Mouse (Mus musculus) heart, embryonic 12.5 days (tissue): ENCODE results near the gene Poc1b. TPM values are rescaled to one million over a fixed set of nuclear protein-coding genes. Genes with fewer than 3 reads are reported as not detected.
A peak's percentile ranks its signal among the peaks of the same experiment; 100 is the strongest.

Experiments used
- ATAC-seq: fragments of 200-750 bp; cut with Nextera tagmentation; 2 replicates; pipeline ENCODE4 v1.8.0; 2017; ENCODE audit warnings: moderate TSS enrichment, moderate library complexity; ENCODE audit not compliant: insufficient number of reproducible peaks, low FRiP score
- H3K27ac ChIP-seq: fragments of 300-500 bp; sonication (generic); 2 replicates; pipeline ENCODE4 v1.5.1; 2016; ENCODE audit warnings: mild to moderate bottlenecking, moderate library complexity; ENCODE audit not compliant: poor library complexity, severe bottlenecking
- H3K27me3 ChIP-seq: fragments of 300-500 bp; sonication (generic); replicated peaks from 2 replicates; pipeline ENCODE4 v1.6.1; 2016; ENCODE audit warnings: mild to moderate bottlenecking, moderate library complexity
- H3K36me3 ChIP-seq: fragments of 300-500 bp; sonication (generic); 2 replicates; pipeline ENCODE4 v1.6.1; 2016; ENCODE audit warnings: mild to moderate bottlenecking, moderate library complexity
- H3K4me1 ChIP-seq: fragments of 300-500 bp; sonication (generic); replicated peaks from 2 replicates; pipeline ENCODE4 v1.6.1; 2016; ENCODE audit warnings: mild to moderate bottlenecking
- H3K4me2 ChIP-seq: fragments of 300-500 bp; sonication (generic); 2 replicates; pipeline ENCODE4 v1.6.1; 2016; ENCODE audit warnings: mild to moderate bottlenecking, moderate library complexity
- H3K4me3 ChIP-seq: fragments of 300-500 bp; sonication (generic); 2 replicates; pipeline ENCODE4 v1.5.1; 2016; ENCODE audit warnings: mild to moderate bottlenecking
- H3K9ac ChIP-seq: fragments of 300-500 bp; sonication (generic); 2 replicates; pipeline ENCODE4 v1.6.1; 2016; ENCODE audit warnings: mild to moderate bottlenecking, moderate library complexity
- H3K9me3 ChIP-seq: fragments of 300-500 bp; sonication (generic); replicated peaks from 2 replicates; pipeline ENCODE4 v1.6.1; 2016; ENCODE audit warnings: mild to moderate bottlenecking, moderate library complexity
- WGBS: fragments of 180-500 bp; shearing (Covaris S2); methylation state at CpG from one replicate; pipeline ENCODE4 v1.1.7; 2016; 5-methylcytosine and 5-hydroxymethylcytosine counted together
- polyA plus RNA-seq: library from polyadenylated mRNA; unstranded; fragments of >200 nt; fragmentation: Nextera tagmentation; extraction: Ambion mirVana; gene quantifications from 2 replicates; pipeline ENCODE4 v1.2.1, GENCODE M21; 2016

The Poc1b gene
- polyA plus RNA-seq, 1 experiment from 2014 or later: 11.2 TPM

- Histone ChIP-seq H3K4me2 (no peak overlapping the region), H3K9ac (no peak overlapping the region), H3K9me3 (no peaks in the 10 kb centered on the region), H3K36me3 (no peaks in the 10 kb centered on the region), H3K27ac (no peak overlapping the region), H3K4me3 (no peak overlapping the region), H3K4me1 (peaks cover 26% of the 10 kb centered on the region), H3K27me3 (no peaks in the 10 kb centered on the region)
- no peak for ATAC-seq
- WGBS: 57% methylated on average over 7 of the region's 7 CpGs
These were observed 125.8 kb downstream of the Poc1b start for GRCm38 (mm10) chr10:99232518-99233227.

- Histone ChIP-seq H3K27me3 (no peaks in the 10 kb centered on the region), H3K27ac (no peak overlapping the region), H3K9ac (no peak overlapping the region), H3K4me3 (no peak overlapping the region), H3K9me3 (no peaks in the 10 kb centered on the region), H3K36me3 (no peaks in the 10 kb centered on the region), H3K4me2 (no peak overlapping the region), H3K4me1 (peaks cover 10% of the 10 kb centered on the region)
- WGBS: 89% methylated on average over 8 of the region's 8 CpGs
- ATAC-seq: no peak
These were observed 127.5 kb downstream of the Poc1b start for GRCm38 (mm10) chr10:99234336-99234735.

GRCm38 (mm10) chr10:99235081-99235480 is 128.2 kb downstream of the Poc1b start:
- Histone ChIP-seq H3K9me3 (no peaks in the 10 kb centered on the region), H3K4me2 (no peak overlapping the region), H3K36me3 (no peaks in the 10 kb centered on the region), H3K27me3 (no peaks in the 10 kb centered on the region), H3K4me3 (no peak overlapping the region), H3K9ac (no peak overlapping the region), H3K4me1 (peaks cover 10% of the 10 kb centered on the region), H3K27ac (no peak overlapping the region)
- ATAC-seq: no peak
- WGBS: 92% methylated on average over 9 of the region's 9 CpGs

GRCm38 (mm10) chr10:99237205-99237832 is 130.5 kb downstream of the Poc1b start:
- peak overlapping the region; percentile 35; the same call in 1 of the 2 replicates for H3K27ac ChIP-seq
- peak overlapping the region; percentile 37 for H3K4me2 ChIP-seq
- no peaks in the 10 kb centered on the region for H3K9me3 ChIP-seq
- H3K27me3 ChIP-seq: no peaks in the 10 kb centered on the region
- no peak overlapping the region for H3K9ac ChIP-seq
- H3K36me3 ChIP-seq: no peaks in the 10 kb centered on the region
- no peak overlapping the region for H3K4me3 ChIP-seq
- WGBS: 22% methylated on average over 11 of the region's 11 CpGs
- H3K4me1 ChIP-seq: peaks cover 19% of the 10 kb centered on the region
- ATAC-seq: no peak

GRCm38 (mm10) chr10:99238537-99238936 is 131.7 kb downstream of the Poc1b start:
- Histone ChIP-seq H3K4me1 (peaks cover 14% of the 10 kb centered on the region), H3K9ac (no peak overlapping the region), H3K4me2 (no peak overlapping the region), H3K27ac (no peak overlapping the region), H3K36me3 (no peaks in the 10 kb centered on the region), H3K9me3 (no peaks in the 10 kb centered on the region), H3K4me3 (no peak overlapping the region), H3K27me3 (no peaks in the 10 kb centered on the region)
- 88% methylated on average over 11 of the region's 11 CpGs for WGBS
- ATAC-seq: no peak

GRCm38 (mm10) chr10:99241284-99241828 is 134.5 kb downstream of the Poc1b start:
- WGBS: 71% methylated on average over 7 of the region's 7 CpGs

GRCm38 (mm10) chr10:99241829-99242711 is 135.2 kb downstream of the Poc1b start:
- Histone ChIP-seq H3K27ac (peak overlapping the region; percentile 40), H3K36me3 (no peaks in the 10 kb centered on the region), H3K4me1 (peaks cover 14% of the 10 kb centered on the region), H3K4me3 (no peak overlapping the region), H3K9me3 (no peaks in the 10 kb centered on the region), H3K4me2 (peak overlapping the region; percentile 13; the same call in 1 of the 2 replicates), H3K9ac (no peak overlapping the region), H3K27me3 (no peaks in the 10 kb centered on the region)
- WGBS: 50% methylated on average over 16 of the region's 16 CpGs
- ATAC-seq: 0 out of 2 replicates have a peak, but pooled peaks have one; percentile 10

More at GRCm38 (mm10) chr10:99241284-99241828, 134.5 kb downstream of the Poc1b start:
- Histone ChIP-seq H3K4me3 (no peak overlapping the region), H3K9me3 (no peaks in the 10 kb centered on the region), H3K4me2 (0 out of 2 replicates have a peak overlapping the region, but pooled peaks have one; percentile 13), H3K27ac (peak overlapping the region; percentile 40; the same call in 1 of the 2 replicates), H3K27me3 (no peaks in the 10 kb centered on the region), H3K9ac (no peak overlapping the region), H3K4me1 (peaks cover 14% of the 10 kb centered on the region), H3K36me3 (no peaks in the 10 kb centered on the region)
- no peak for ATAC-seq

GRCm38 (mm10) chr10:99242721-99243120 is 135.9 kb downstream of the Poc1b start:
- Histone ChIP-seq H3K27ac (no peak overlapping the region), H3K9ac (no peak overlapping the region), H3K27me3 (no peaks in the 10 kb centered on the region), H3K9me3 (no peaks in the 10 kb centered on the region), H3K4me1 (peaks cover 9% of the 10 kb centered on the region), H3K4me2 (no peak overlapping the region), H3K36me3 (no peaks in the 10 kb centered on the region), H3K4me3 (no peak overlapping the region)
- no peak for ATAC-seq
- 82% methylated on average over 10 of the region's 10 CpGs for WGBS

- no peak overlapping the region for H3K9ac ChIP-seq
- no peak for ATAC-seq
- no peak overlapping the region for H3K27ac ChIP-seq
- H3K4me2 ChIP-seq: no peak overlapping the region
- H3K36me3 ChIP-seq: no peaks in the 10 kb centered on the region
- H3K9me3 ChIP-seq: no peaks in the 10 kb centered on the region
- H3K4me3 ChIP-seq: no peak overlapping the region
- 64% methylated on average over 5 of the region's 5 CpGs for WGBS
- H3K27me3 ChIP-seq: no peaks in the 10 kb centered on the region
- H3K4me1 ChIP-seq: peaks cover 9% of the 10 kb centered on the region
These were observed 137.2 kb downstream of the Poc1b start for GRCm38 (mm10) chr10:99243907-99244489.

GRCm38 (mm10) chr10:99244655-99245260 is 137.9 kb downstream of the Poc1b start:
- 36% methylated on average over 7 of the region's 7 CpGs for WGBS
- no peaks in the 10 kb centered on the region for H3K27me3 ChIP-seq
- ATAC-seq: no peak

More at GRCm38 (mm10) chr10:99244655-99245260, 137.9 kb downstream of the Poc1b start:
- H3K9me3 ChIP-seq: no peaks in the 10 kb centered on the region
- H3K4me1 ChIP-seq: peaks cover 9% of the 10 kb centered on the region
- no peaks in the 10 kb centered on the region for H3K36me3 ChIP-seq
- H3K9ac ChIP-seq: no peak overlapping the region
- no peak overlapping the region for H3K4me3 ChIP-seq
- no peak overlapping the region for H3K4me2 ChIP-seq
- no peak overlapping the region for H3K27ac ChIP-seq
